Mouse (Mus musculus) megakaryocyte, embryonic 14.5 days (primary cell): Measurements from ENCODE around the gene Slc41a3.

Source experiments
- FLI1 ChIP-seq: IDR thresholded peaks from 2 replicates; pipeline ENCODE4 v1.6.1; 2012; ENCODE audit warnings: low read length, inconsistent platforms, mixed read lengths
- GATA1 ChIP-seq: IDR thresholded peaks from 3 replicates; pipeline ENCODE4 v1.6.1; 2012; ENCODE audit warnings: mixed read lengths, low read length, inconsistent platforms, borderline replicate concordance

GRCm38 (mm10) chr6:90668693-90669092, 64.2 kb downstream of the Slc41a3 start:
- TF ChIP-seq FLI1 (no peak), GATA1 (no peak)
